Mouse (Mus musculus) kidney, adult 8-10 months (tissue): ENCODE data around the gene Themis3.

Experiments
- DNase-seq, 2 experiments: peaks; one replicate each; pipeline ENCODE4 v3.0.0; 2022

Themis3 gene

DNA sequence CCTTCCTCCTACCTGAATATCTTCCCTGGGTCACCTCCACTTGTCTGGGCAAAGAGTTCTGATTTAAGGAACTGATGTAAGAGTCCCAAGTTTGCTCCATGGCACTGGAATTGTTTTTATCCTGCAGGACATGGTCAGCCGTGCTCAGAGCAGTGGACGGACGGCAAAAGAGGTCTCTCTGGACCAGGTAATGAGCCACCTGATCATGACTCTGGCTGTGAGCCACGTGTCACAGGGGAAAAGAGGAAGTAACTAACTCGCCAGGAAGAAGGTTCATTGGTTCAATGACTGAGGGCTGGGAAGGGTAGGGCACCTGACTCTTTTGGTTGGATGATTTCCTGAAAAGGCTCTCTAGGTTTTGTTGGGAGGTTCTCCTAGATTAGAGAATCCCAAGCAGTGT lies at the start of gene Themis3:
Themis3 (minus strand) TSS at position 187 of the 400 bp plus-strand sequence.
- DNase-seq = peak in 1 of 2 experiments; percentile 1

- no peak for DNase-seq
Observed at GRCm38 (mm10) chr17:66637951-66638722, 43.7 kb upstream of the Themis3 start.

- DNase-seq = no peak
Observed at GRCm38 (mm10) chr17:66619996-66620656, 25.7 kb upstream of the Themis3 start.

GRCm38 (mm10) chr17:66619255-66619826 lies 24.9 kb upstream of the Themis3 start:
- DNase-seq = no peak

GRCm38 (mm10) chr17:66610032-66610431 lies 15.6 kb upstream of the Themis3 start:
- DNase-seq = no peak

DNA sequence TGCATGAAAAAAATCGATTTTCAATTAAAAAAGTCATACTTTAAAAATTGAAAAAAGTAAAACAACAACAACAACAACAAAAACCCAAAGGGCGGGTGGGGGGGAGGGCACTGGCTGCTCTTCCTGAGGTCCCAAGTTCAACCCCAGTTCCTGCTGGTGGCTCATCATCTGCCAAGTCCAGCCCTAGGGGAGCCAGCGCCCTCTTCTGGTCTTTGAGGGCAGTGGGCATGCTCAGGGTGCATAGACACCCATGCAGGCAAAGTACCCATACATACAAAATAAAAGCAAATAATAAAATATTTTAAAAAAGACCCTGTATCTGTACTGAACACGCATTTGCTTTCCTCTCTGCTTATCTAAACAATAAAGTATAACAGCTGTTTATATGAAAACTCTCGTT lies 10.5 kb upstream of the Themis3 start:
- no peak for DNase-seq

DNA sequence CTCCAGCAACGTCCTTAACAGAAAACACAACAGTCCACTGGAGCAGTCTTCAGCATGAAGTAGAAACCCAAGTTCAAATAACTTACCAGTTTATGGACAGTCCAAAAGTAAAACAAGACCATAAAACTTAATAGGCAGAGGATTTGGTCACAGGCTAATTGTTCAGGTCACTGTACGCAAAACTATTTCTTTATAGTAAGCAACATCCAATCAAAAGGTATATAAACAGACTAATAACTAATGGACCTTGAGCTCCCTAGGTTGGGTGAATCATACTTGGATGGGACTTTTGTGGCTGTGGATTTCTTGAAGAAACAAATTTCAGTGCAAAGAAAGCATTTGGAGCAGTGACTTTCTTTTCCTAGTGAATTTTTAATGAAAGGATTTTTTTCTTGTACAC lies 6.8 kb upstream of the Themis3 start:
- no peak for DNase-seq

DNA sequence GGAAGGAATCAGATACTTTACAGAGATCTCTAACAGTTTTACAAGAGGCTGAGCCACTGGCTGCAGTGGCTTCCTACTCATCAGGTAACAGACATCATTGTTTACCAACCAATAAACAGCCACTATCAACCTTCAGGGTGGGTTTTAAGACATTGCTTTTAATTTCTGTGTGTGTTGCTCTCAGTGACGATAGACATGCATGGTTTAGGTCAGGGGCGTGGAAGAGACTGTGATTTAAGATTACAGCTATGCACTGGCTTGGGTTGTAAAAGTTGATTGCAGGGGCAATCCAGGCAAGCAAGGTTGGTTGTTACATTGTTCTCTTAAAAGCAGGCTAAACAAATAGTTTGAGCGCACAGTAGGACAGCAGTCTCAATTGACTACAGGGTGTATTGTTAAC lies 1.4 kb upstream of the Themis3 start:
- no peak for DNase-seq

GRCm38 (mm10) chr17:66595256-66595655 lies 835 bp upstream of the Themis3 start:
- no peak for DNase-seq

DNA sequence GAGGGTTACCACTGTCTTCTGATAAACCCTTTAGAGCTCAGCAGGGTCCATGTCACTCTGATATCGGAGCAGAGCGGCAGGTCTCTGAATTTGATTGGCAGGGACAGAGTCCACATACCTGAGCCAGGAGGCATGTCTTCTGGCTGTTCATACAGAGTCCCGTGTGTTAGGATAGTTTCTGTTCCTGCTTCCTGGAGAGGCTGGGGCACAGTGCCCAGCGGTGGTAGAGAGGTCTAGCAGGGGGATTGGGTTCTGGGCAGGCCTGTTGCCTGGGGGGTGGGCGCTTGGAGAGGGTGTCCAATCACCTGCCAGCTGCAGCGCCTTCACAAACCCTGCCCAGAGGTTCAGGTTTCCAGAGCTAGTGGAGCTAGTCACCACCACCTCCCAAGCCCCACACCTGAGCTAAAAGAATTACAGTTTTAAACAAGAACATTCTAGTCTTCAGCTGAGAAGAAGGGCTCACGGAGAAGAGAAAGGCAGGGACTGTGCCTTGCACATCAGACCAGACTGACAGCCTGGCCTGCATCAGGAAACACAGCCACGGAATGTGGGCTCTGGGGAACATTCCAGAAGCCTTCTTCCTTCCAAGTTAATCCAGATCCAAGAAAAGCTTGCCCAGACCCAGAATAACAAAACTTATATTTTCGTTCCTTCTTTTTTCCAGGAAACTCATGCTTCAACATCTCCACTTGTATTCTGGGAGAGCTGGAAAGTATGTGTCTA lies 3.9 kb downstream of the Themis3 start:
- no peak for DNase-seq

GRCm38 (mm10) chr17:66589864-66590263 lies 4.6 kb downstream of the Themis3 start:
- DNase-seq = no peak

DNA sequence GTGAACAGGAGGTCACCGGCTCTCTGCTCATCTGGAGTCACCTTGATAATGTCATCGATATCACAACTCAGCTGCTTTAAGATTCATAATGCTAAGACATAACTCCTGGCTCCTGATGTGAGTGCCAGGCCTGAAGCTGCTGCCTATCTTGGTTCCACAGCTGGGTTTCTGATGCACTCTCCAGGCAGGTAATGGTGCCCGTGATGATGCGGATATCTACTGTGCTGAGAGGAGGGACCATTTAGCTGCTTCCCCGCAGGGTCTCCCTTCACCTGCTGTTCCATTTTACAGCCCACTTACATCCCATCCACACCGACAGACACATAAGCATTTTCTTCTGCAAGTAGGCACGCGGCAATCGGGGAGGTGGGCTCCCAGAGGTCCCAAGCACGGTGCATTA lies 7.7 kb downstream of the Themis3 start:
- DNase-seq = no peak

GRCm38 (mm10) chr17:66586078-66586477 lies 8.3 kb downstream of the Themis3 start:
- no peak for DNase-seq

DNA sequence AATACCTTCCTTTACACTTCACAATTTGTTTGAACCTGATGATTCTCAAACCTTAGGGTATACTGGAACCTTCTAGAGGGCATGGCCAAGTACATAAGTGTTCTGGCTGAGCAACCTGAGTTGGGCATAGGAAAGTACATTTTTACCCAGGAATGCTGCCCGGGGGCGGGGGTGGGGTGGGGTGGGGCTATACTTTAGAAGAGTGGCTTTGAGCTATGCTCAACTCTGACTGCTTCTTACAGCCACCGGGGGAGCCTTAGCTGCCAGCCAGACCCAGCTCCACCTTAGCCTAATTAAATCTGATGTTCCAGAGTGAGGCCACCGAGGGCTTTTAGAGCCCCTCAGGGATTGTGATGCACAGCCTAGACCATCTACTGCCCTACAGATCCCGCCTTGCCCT lies 13.4 kb downstream of the Themis3 start:
- no peak for DNase-seq

- DNase-seq = peak; percentile 9 to 54
Observed at GRCm38 (mm10) chr17:66578007-66578406, 16.4 kb downstream of the Themis3 start.

GRCm38 (mm10) chr17:66577507-66577906 lies 16.9 kb downstream of the Themis3 start:
- no peak for DNase-seq

DNA sequence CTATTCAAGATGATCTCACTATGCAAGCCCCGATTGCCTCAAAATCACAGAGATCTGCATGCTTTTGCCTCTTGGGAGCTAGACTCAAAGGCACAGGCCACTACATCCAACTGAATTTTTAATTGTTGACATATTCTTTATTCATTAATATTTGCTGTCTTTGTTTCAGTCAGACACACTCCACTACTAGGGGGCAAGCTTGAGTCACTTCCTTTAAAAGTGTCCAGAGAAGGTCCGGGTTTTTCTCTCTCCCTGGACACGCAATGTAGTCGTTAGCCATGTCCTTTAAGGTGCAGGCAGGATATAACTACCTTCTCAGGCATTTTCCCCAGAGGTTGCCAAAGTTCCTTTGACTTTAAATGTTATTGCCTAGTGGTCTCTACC lies 21.8 kb downstream of the Themis3 start:
- no peak for DNase-seq

- DNase-seq = no peak
Observed at GRCm38 (mm10) chr17:66571860-66572676, 22.4 kb downstream of the Themis3 start.

DNA sequence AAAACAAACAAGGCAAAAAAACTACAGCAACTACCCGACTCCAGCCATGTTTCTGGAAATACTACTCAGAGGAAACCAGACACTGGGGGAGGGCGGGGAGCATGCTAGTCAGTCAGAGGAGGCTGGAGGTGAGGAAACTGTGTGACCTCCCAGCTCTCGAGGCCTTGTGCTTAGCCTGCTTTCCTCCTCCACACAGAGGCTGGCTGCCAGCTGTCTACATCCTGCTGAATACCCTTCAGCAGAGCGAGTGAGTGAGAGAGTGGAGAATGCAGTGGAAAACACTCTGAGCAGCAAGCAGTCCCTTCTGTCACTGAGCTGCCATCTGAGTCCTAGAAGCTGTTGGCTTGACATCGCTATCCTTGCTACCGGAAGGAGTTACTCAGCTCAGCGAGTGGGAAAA lies 30.2 kb downstream of the Themis3 start:
- DNase-seq = no peak

- DNase-seq = no peak
Observed at GRCm38 (mm10) chr17:66563551-66563950, 30.9 kb downstream of the Themis3 start.

DNA sequence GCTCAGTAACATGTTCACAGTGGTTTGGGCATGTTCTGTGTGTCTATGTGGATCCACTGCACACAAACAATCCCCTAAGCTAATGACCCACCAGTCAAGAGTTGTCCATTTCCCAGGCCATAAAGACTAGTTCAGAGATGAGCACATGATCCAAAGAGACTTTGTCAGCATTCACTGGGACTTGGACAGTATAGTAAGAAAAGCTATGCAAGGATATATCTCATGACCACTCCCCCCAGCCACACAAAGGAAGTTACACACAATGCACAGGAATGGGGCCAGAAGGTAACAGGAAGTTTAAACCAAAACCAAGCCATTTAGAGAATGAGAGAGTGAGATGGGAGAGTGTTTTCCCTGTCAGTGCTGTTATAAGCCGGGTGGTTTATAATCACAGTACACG lies 33.0 kb downstream of the Themis3 start:
- DNase-seq = no peak
